Mouse (Mus musculus) neural tube, embryonic 15.5 days (tissue): Measurements from ENCODE around the gene Prkca. TPM values are rescaled to one million over a fixed set of nuclear protein-coding genes. Genes with fewer than 3 reads are reported as not detected.

Experiments
- ATAC-seq: fragments of 200-750 bp; cut with Nextera tagmentation; 2 replicates; pipeline ENCODE4 v1.8.0; 2017; ENCODE audit warnings: mild to moderate bottlenecking, moderate TSS enrichment, moderate library complexity; ENCODE audit not compliant: low FRiP score
- H3K27ac ChIP-seq: fragments of 300-500 bp; sonication (generic); replicated peaks from 2 replicates; pipeline ENCODE4 v1.5.1; 2015; ENCODE audit warnings: mild to moderate bottlenecking, inconsistent platforms
- H3K27me3 ChIP-seq: fragments of 300-500 bp; sonication (generic); replicated peaks from 2 replicates; pipeline ENCODE4 v1.6.1; 2015; ENCODE audit warnings: inconsistent platforms
- H3K36me3 ChIP-seq: fragments of 300-500 bp; sonication (generic); 2 replicates; pipeline ENCODE4 v1.6.1; 2015; ENCODE audit warnings: inconsistent platforms
- H3K4me1 ChIP-seq: fragments of 300-500 bp; sonication (generic); 2 replicates; pipeline ENCODE4 v1.6.1; 2015; ENCODE audit warnings: inconsistent platforms
- H3K4me2 ChIP-seq: fragments of 300-500 bp; sonication (generic); 2 replicates; pipeline ENCODE4 v1.6.1; 2015; ENCODE audit warnings: inconsistent platforms, mild to moderate bottlenecking, moderate library complexity
- H3K4me3 ChIP-seq: fragments of 300-500 bp; sonication (generic); replicated peaks from 2 replicates; pipeline ENCODE4 v1.5.1; 2015; ENCODE audit warnings: mild to moderate bottlenecking, inconsistent platforms
- H3K9ac ChIP-seq: fragments of 300-500 bp; sonication (generic); replicated peaks from 2 replicates; pipeline ENCODE4 v1.6.1; 2015; ENCODE audit warnings: mild to moderate bottlenecking, inconsistent platforms
- H3K9me3 ChIP-seq: fragments of 300-500 bp; sonication (generic); replicated peaks from 2 replicates; pipeline ENCODE4 v1.6.1; 2016; ENCODE audit warnings: inconsistent platforms
- WGBS: fragments of 180-500 bp; shearing (Covaris S2); methylation state at CpG from one replicate; pipeline ENCODE4 v1.1.7; 2015; ENCODE audit warnings: mixed read lengths; 5-methylcytosine and 5-hydroxymethylcytosine counted together
- polyA plus RNA-seq: library from polyadenylated mRNA; unstranded; fragments of >200 nt; fragmentation: Nextera tagmentation; extraction: Ambion mirVana; gene quantifications from 2 replicates; pipeline ENCODE4 v1.2.1, GENCODE M21; 2015

Prkca gene
- polyA plus RNA-seq, 1 experiment from 2014 or later, result 9.1 TPM

DNA sequence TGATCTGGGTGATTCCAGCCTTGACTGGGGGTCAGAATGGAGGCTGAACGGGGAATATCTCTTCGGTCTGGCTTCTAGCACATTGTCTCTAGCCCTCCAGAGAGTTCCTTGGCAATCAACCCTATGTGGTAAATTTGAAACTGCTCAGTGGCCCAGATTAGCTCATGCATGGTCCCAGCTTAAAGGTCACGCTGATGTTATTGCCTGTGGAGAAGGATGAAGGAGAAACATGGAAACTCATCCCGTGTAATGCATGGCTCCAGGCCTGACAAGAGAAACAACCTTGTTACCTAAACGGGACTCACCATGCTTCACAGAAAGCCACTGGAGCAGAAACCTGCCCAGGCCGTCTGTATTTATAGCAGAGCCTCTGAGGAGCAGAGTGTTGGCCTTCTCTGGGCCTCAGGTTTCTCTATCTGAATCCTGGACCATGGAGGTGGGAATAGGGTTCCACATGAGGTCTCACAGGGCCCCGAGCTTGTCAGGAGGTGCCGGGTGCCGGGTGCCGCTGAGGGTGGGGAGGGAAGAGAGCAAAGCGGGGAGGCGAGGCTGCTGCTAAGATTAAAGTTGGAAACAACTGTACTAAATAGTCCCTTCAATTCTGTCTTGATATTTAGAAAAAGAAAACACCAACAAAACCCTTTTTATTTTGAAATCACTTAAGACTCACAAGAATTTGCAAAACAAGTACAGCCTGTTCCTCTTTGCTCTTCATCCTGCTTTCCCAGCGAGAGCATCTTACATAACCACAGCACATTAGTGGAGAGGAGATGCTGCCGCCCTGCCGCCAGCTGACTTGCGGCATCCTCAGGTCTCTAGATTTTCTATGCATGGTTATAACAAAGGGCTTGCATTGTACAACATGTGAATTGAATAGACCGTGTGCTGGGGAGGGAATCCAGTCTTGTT, 281.9 kb downstream of the Prkca start:
- no peaks in the 10 kb centered on the region for H3K27me3 ChIP-seq
- H3K4me3 ChIP-seq, result no peak overlapping the region
- no peak overlapping the region for H3K27ac ChIP-seq
- no peak overlapping the region for H3K9ac ChIP-seq
- no peaks in the 10 kb centered on the region for H3K9me3 ChIP-seq
- ATAC-seq, result no peak
- no peak overlapping the region for H3K4me2 ChIP-seq
- H3K4me1 ChIP-seq, result no peaks in the 10 kb centered on the region
- WGBS, result 80% methylated on average over 17 of the region's 17 CpGs
- H3K36me3 ChIP-seq, result no peaks in the 10 kb centered on the region

- no peaks in the 10 kb centered on the region for H3K9me3 ChIP-seq
- H3K27me3 ChIP-seq, result no peaks in the 10 kb centered on the region
- no peak overlapping the region for H3K4me3 ChIP-seq
- 92% methylated on average over 6 of the region's 6 CpGs for WGBS
- no peak for ATAC-seq
- H3K27ac ChIP-seq, result no peak overlapping the region
- 0 out of 2 replicates have a peak, but pooled peaks cover 2% of the 10 kb centered on the region for H3K36me3 ChIP-seq
- no peaks in the 10 kb centered on the region for H3K4me1 ChIP-seq
- no peak overlapping the region for H3K9ac ChIP-seq
- no peak overlapping the region for H3K4me2 ChIP-seq
Observed at GRCm38 (mm10) chr11:108057138-108057537, 286.6 kb downstream of the Prkca start.

DNA sequence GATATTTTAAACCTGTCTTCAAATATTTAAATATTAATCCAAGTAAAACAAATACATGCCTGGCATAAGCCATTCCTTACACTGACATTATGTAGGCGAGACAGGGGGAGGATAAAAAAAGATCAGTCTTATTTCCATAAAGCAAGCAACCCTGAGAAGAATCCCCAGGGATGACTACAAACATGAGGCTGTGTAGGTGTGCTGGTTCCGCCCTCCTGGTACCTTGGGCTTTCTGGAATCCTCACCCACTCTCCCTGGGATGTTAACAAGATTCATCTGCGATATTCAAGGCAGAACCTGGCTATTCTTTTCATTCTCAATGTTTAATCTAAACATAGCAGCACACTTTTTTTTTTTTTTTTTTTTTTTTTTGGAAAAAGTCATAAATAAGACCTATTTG, 289.1 kb downstream of the Prkca start:
- WGBS, result 88% methylated on average over 3 of the region's 3 CpGs
- no peaks in the 10 kb centered on the region for H3K27me3 ChIP-seq
- no peak overlapping the region for H3K4me2 ChIP-seq
- 0 out of 2 replicates have a peak, but pooled peaks cover 2% of the 10 kb centered on the region for H3K36me3 ChIP-seq
- H3K4me1 ChIP-seq, result no peaks in the 10 kb centered on the region
- no peak overlapping the region for H3K27ac ChIP-seq
- H3K9me3 ChIP-seq, result no peaks in the 10 kb centered on the region
- no peak overlapping the region for H3K9ac ChIP-seq
- no peak for ATAC-seq
- H3K4me3 ChIP-seq, result no peak overlapping the region

DNA sequence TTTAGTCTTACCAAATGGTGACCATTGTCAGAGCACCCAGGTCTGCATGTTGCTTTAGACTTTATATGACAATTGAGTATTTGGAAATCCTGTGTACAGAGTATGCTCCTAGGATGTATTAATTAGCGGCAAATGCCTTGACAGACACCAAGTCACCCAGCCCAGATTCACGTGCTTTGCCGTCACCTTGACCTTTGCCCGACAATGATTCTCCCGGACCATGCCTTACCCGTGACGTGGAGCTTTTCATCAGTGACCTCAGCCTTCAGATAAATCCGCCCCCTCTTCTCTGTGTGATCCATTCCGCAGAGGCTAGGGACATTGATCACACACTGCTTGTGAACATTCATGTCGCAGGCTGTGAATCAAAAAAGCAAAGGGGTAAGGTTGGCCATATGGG, 290.0 kb downstream of the Prkca start:
- Histone ChIP-seq H3K4me2 (no peak overlapping the region), H3K27ac (no peak overlapping the region), H3K4me1 (no peaks in the 10 kb centered on the region), H3K4me3 (no peak overlapping the region), H3K36me3 (0 out of 2 replicates have a peak, but pooled peaks cover 2% of the 10 kb centered on the region), H3K9ac (no peak overlapping the region), H3K9me3 (no peaks in the 10 kb centered on the region), H3K27me3 (no peaks in the 10 kb centered on the region)
- WGBS, result 65% methylated on average over 10 of the region's 10 CpGs
- no peak for ATAC-seq

DNA sequence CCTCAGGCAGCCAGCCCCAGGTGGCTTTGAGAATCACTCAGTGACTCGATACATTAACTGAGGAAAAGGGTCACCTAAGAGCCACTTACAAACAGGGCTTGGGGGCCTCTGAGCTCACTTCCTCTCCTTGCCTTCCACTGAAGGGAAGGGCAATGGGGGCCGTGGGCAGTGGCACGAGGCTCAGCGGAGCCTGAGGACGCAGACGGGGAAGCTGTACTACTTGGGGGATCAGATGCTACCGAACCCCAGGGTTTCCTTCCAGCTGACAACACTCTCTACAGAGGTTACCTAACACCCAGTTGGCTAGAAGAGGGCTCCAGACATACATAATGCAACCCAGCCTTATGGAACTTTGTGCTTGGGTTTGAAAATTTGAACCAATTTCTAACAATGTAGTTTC, 302.1 kb downstream of the Prkca start:
- WGBS, result 66% methylated on average over 7 of the region's 7 CpGs

GRCm38 (mm10) chr11:108040823-108041222, 302.9 kb downstream of the Prkca start:
- no peak overlapping the region for H3K27ac ChIP-seq
- no peaks in the 10 kb centered on the region for H3K27me3 ChIP-seq
- no peaks in the 10 kb centered on the region for H3K36me3 ChIP-seq
- ATAC-seq, result no peak
- no peaks in the 10 kb centered on the region for H3K9me3 ChIP-seq
- WGBS, result 83% methylated on average over 2 of the region's 2 CpGs
- H3K4me2 ChIP-seq, result no peak overlapping the region
- H3K4me3 ChIP-seq, result no peak overlapping the region
- H3K4me1 ChIP-seq, result peaks cover 23% of the 10 kb centered on the region
- H3K9ac ChIP-seq, result no peak overlapping the region

More for the DNA sequence above, 302.1 kb downstream of the Prkca start:
- no peaks in the 10 kb centered on the region for H3K9me3 ChIP-seq
- H3K9ac ChIP-seq, result no peak overlapping the region
- no peak overlapping the region for H3K4me2 ChIP-seq
- ATAC-seq, result no peak
- H3K27ac ChIP-seq, result no peak overlapping the region
- peaks cover 23% of the 10 kb centered on the region for H3K4me1 ChIP-seq
- no peak overlapping the region for H3K4me3 ChIP-seq
- H3K27me3 ChIP-seq, result no peaks in the 10 kb centered on the region
- H3K36me3 ChIP-seq, result no peaks in the 10 kb centered on the region

DNA sequence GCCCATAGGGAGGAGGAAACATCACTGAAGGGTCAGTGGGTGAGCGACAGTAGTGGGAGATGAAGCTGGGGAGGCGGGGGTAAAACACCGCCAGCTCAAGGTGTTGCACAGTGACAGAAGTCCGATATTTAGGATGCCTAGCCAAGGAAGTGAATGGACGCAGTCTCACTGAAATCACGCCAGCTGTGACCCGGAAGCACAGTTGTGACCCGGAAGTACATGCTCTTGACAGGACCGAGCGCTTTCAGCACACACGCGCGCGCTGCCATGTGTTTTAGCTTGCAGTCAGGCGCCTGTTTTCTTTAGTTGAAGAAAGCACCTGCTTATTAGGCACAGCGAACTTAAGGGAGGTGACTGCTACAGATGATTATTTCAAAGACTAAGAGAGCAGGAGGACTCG, 304.0 kb downstream of the Prkca start:
- Histone ChIP-seq H3K9ac (no peak overlapping the region), H3K4me2 (no peak overlapping the region), H3K27ac (no peak overlapping the region), H3K9me3 (no peaks in the 10 kb centered on the region), H3K27me3 (no peaks in the 10 kb centered on the region), H3K4me3 (no peak overlapping the region), H3K4me1 (peaks cover 23% of the 10 kb centered on the region), H3K36me3 (no peaks in the 10 kb centered on the region)
- 92% methylated on average over 17 of the region's 17 CpGs for WGBS
- no peak for ATAC-seq

GRCm38 (mm10) chr11:108038989-108039388, 304.7 kb downstream of the Prkca start:
- H3K27me3 ChIP-seq, result no peaks in the 10 kb centered on the region
- H3K4me1 ChIP-seq, result peaks cover 23% of the 10 kb centered on the region
- no peak overlapping the region for H3K27ac ChIP-seq
- H3K4me2 ChIP-seq, result no peak overlapping the region
- 81% methylated on average over 12 of the region's 12 CpGs for WGBS
- H3K9me3 ChIP-seq, result no peaks in the 10 kb centered on the region
- H3K36me3 ChIP-seq, result no peaks in the 10 kb centered on the region
- no peak overlapping the region for H3K4me3 ChIP-seq
- H3K9ac ChIP-seq, result no peak overlapping the region
- no peak for ATAC-seq

DNA sequence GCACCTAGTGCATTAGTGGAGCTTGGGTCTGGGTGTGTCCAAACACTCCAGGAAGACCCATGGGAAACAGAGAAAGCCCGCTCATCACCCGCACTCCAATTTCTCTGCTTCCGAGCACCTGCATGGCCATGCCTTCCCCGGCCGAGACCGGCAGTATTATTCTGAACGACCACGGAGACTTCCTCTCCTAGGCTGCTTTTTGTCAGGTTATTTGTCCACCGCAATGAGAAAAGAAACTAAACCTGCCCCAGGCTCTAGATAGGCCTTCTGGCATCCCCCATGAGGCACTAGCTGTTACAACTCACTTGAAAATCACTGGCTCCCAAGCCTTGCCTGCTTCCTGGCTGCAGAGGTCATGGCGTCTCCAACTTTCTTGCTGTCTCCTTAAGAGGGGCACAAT, 307.4 kb downstream of the Prkca start:
- Histone ChIP-seq H3K9me3 (no peaks in the 10 kb centered on the region), H3K4me2 (no peak overlapping the region), H3K4me3 (no peak overlapping the region), H3K27ac (no peak overlapping the region), H3K4me1 (peaks cover 20% of the 10 kb centered on the region), H3K9ac (no peak overlapping the region), H3K36me3 (no peaks in the 10 kb centered on the region), H3K27me3 (no peaks in the 10 kb centered on the region)
- no peak for ATAC-seq
- 84% methylated on average over 10 of the region's 10 CpGs for WGBS

DNA sequence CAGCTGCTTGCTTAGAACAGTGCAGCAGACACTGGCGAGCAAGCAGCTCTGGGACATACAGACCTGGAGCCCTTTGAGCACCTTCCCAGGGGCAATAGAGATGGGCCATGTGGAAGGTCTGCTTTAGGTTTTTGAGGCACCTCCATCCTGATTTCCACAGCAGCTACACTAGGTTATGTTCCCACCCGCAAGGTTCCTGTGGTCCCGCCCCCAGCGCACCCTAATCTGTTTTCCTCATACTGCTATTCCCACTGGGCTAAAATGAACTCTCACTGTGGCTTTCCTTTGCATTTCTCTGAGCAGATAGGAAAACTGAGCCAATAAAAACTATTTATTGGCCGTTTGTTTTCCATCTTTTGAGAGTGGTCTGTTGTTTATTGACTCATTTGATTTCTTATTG, 308.0 kb downstream of the Prkca start:
- 79% methylated on average over 5 of the region's 5 CpGs for WGBS
- H3K4me2 ChIP-seq, result no peak overlapping the region

DNA sequence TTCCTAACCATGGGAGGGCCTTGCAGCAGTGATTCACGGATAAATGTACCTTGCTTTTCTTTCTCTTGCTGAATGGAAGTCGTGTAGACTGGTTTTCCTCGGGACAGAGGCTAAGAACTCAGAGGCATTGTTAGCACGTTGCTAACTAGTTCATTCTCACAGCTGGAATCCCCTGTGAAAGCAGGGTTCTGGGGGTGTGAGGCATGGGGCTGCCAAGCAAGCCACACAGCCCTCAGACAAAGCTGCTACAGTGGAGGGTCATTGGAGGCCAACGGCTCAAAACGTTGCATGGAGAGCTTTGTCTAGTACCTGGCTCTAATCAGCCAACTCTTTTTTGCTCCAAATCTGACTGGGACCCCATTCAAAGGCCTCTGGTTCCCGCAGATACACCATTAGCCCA, 309.4 kb downstream of the Prkca start:
- no peak for ATAC-seq
- H3K9me3 ChIP-seq, result no peaks in the 10 kb centered on the region
- 10% methylated on average over 7 of the region's 7 CpGs for WGBS
- H3K4me3 ChIP-seq, result no peak overlapping the region
- H3K9ac ChIP-seq, result no peak overlapping the region
- H3K27ac ChIP-seq, result no peak overlapping the region
- peaks cover 19% of the 10 kb centered on the region for H3K4me1 ChIP-seq
- no peaks in the 10 kb centered on the region for H3K27me3 ChIP-seq
- no peak overlapping the region for H3K4me2 ChIP-seq
- H3K36me3 ChIP-seq, result no peaks in the 10 kb centered on the region

More for the DNA sequence above, 308.0 kb downstream of the Prkca start:
- peaks cover 19% of the 10 kb centered on the region for H3K4me1 ChIP-seq
- no peak overlapping the region for H3K9ac ChIP-seq
- no peak overlapping the region for H3K4me3 ChIP-seq
- H3K9me3 ChIP-seq, result no peaks in the 10 kb centered on the region
- ATAC-seq, result no peak
- H3K36me3 ChIP-seq, result no peaks in the 10 kb centered on the region
- H3K27ac ChIP-seq, result no peak overlapping the region
- H3K27me3 ChIP-seq, result no peaks in the 10 kb centered on the region

GRCm38 (mm10) chr11:108032568-108032967, 311.2 kb downstream of the Prkca start:
- Histone ChIP-seq H3K4me1 (peaks cover 9% of the 10 kb centered on the region), H3K9ac (no peak overlapping the region), H3K36me3 (no peaks in the 10 kb centered on the region), H3K4me2 (no peak overlapping the region), H3K9me3 (no peaks in the 10 kb centered on the region), H3K27me3 (no peaks in the 10 kb centered on the region), H3K27ac (no peak overlapping the region), H3K4me3 (no peak overlapping the region)
- ATAC-seq, result no peak
- 64% methylated on average over 10 of the region's 10 CpGs for WGBS
